Mouse (Mus musculus) brain, embryonic 14.5 days (tissue): ENCODE measurements around the gene Tmem135. TPM values are rescaled to one million over a fixed set of nuclear protein-coding genes. Genes with fewer than 3 reads are reported as not detected.

Experiments used
- DNase-seq: peaks from one replicate; pipeline ENCODE4 v3.0.0-alpha.2; 2011; ENCODE audit warnings: low read depth
- CTCF ChIP-seq: fragments of 200-500 bp; IDR thresholded peaks from 2 replicates; pipeline ENCODE4 v1.5.1; 2012; ENCODE audit warnings: inconsistent platforms, mild to moderate bottlenecking, moderate library complexity, borderline replicate concordance; ENCODE audit not compliant: insufficient read depth, insufficient read length; ENCODE audit errors: extremely low read depth
- POLR2A ChIP-seq: fragments of 200-500 bp; IDR thresholded peaks from 2 replicates; pipeline ENCODE4 v1.6.1; 2012; ENCODE audit warnings: mild to moderate bottlenecking, inconsistent platforms, borderline replicate concordance; ENCODE audit not compliant: poor library complexity, insufficient read depth, insufficient read length, severe bottlenecking; ENCODE audit errors: extremely low read depth
- polyA plus RNA-seq: library from polyadenylated mRNA; depleted of rRNA; stranded (reverse); fragments of >200 nt; gene quantifications from 2 replicates; pipeline ENCODE4 v1.2.3, GENCODE M21; 2012

Gene Tmem135
- polyA plus RNA-seq, 1 experiment: 17.4 TPM

DNA sequence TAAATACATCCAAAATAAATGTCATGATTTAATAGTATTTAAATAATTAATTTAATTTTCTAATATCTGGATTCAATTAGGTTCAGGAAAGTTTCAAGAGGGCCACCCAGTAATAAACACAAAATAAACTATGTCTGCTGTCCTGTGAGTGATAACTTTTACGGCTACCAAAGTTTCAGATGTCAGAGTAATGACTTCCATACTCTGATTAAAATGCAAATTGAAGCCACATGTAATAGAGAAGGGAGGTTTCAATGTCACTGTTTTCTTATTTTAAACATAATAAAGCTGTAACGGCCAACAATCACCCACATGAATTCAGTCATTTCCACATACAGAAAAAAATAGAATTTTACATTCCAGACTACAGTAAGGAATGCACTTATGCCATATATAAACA lies 145.2 kb downstream of the Tmem135 start:
- no peak for DNase-seq
- TF ChIP-seq POLR2A: no peak
- TF ChIP-seq CTCF: no peak

DNA sequence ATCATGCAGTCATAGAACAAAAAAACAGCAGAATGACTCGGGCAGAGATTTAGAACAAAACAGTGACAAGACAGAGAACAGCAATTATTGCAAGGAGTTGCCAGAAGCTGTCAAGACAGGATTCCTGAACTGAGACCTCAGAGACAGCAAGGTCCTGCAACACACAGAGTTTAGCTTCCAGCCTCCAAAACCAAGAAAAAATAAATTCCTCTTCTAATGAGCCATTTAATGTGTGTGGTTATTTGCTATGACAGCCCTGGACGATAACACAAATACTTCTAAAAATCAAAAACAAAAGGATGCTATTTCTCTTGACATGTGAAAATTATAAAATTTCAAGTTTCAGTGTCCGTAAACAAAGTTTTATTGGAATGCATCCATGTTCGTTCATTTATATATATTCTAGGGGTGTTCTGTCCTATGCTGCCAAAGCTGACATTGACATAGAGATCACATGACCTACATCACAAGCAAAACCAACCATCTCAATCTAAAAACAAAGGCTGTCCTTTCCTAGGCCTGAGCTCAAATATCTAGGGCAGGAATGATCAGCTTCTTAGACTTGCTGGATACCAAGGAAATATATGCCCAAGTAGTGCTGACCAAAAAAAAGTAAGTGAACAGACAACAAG lies 146.0 kb downstream of the Tmem135 start:
- no peak for DNase-seq
- TF ChIP-seq POLR2A (no peak), CTCF (no peak)

DNA sequence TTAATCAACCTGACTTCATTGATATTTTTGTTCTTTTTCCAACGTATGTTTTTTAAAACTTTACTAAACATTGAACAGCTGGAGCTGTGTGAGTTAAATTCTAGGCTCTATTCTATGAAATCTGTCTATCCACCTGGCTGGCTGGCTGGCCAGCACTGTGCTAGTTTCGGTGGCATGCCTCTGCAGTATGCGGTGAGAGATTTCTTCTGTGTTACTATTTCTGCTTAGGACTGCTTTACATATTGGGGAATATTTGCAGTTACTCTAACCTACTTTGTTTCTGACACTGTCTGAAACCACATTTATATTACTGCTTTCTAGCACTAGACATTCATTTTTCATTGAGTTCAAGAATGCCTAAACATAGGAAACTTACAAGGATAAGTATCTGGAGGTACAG lies 150.2 kb downstream of the Tmem135 start:
- no peak for TF ChIP-seq POLR2A
- no peak for TF ChIP-seq CTCF
- no peak for DNase-seq

DNA sequence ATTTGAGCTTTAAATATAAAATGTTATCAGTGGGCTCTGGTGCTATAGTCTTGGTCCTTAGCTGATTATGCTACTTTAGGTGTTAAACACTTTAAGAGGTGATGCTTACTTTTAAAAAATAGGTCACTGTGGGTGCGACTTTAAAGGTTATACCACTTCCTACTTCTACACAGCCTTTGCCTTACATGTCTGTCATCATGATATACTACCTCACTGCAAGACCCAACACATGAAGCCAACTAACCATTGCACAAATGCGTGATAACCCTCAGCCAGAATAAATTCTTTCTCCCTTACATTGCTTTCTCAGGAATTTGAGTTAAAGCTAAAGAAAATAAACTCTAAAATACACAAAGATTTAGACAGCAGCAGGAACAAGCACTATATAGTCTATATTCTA lies 150.7 kb downstream of the Tmem135 start:
- DNase-seq: no peak
- no peak for TF ChIP-seq POLR2A

DNA sequence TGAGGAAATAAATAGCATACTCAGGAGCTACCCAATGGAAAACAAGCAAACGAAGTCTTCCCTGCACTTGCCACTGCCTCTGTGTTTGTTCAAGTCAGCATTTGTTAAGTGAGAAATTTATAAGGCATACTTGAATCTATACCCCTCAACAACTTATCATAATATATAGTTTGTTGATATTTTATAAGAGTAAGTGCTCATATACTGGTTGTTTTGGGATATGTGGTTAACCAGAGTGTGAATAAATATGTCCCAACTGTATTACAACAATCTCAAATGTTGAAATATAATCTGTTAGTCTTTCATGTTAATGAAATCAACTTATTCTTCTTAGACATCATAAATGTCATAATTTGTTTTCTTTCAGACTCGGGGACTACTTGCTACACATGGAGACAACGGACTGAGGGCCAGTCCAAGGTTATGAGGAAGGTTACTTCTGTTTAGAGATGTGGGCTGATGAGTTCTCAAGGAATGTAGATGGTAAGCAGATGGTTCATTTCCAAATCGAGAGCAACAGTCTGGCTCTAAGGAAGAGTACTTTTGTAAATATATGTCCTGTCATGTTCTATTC lies 152.1 kb downstream of the Tmem135 start:
- TF ChIP-seq CTCF: no peak
- TF ChIP-seq POLR2A: no peak
- no peak for DNase-seq

DNA sequence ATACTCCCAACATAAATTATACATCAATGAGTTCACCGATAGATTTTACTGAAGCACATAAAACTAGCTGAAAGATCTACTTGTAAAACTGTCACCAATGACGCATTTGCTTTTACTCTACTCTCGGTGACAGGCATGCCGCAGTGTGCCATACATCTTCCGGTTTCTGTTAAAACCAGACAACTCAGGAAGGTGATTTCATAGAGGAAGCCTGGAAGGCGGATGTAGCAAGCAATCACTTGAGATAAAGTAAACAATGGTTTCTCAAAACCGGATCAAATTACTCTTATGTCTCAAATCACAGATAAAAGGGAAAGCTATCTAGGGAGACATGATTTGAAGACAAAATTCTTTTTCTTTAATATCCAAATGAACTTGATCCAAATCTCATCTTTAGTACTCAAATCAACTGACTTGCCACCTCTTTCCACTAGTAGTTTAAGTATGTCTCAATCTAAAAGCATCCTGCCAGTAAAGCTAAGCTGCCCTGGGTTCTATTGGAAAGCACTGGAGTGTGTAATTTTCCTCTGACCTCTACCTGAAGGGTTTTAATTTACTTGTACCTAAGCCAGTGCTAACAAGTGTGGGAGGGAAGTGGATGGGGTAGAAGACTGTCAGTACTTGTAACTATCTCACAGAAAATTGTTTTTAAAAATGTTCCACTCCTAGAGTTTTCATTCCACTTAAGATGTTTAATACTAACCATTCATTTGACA lies 155.7 kb downstream of the Tmem135 start:
- DNase-seq: no peak
- TF ChIP-seq POLR2A (no peak), CTCF (no peak)

DNA sequence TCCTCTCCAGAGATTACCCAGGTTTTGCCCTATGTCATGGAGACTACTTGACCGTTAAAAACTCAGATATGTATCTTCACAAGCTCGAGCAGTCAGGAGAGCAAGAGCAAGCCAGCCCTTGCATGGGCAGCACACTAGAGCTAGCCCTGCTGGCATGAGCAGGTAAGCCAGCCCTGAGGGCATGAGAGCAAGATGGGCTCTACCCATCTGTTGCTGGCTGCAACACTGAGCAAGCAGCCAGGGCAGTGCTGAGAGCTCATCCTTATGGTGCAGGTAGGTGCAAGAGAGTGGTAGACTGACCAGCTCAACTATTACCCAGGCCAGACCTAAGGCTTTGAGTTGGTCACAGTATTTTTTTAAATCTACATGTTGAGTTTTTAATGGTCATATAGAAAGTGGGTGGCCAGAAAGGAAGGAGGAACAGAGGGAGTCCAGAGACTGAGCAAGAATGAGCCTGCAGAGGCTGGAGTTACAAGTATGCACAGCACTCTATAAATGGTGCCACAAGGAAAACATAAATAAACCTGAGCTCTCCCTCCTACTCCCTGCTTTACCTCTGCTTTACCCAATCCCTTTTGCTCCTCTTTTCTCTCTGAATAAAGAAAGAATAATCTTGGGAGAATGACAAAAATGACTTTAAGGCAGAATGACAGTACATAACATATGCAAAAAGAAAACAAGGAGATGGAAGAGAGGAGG lies 156.9 kb downstream of the Tmem135 start:
- no peak for DNase-seq
- TF ChIP-seq CTCF: no peak
- TF ChIP-seq POLR2A: no peak

DNA sequence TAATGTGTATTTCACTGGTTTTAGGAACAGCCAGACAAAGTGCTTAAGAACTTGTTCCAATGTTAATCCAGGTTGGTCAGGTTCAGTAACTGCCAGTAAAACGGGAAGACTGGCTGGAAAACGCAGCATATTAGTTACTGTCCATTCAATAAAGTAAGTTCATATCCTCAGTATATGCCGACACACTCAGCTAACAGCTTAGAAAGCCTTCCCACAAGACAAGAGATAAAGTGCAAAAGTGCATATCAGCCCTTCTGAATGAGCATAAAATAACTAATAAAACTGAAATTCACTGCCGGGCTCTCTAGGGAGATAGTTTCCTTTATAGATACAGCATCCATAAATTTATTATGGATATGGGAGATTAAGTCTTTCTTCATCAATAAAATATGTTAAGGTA lies 161.5 kb downstream of the Tmem135 start:
- TF ChIP-seq CTCF (no peak), POLR2A (no peak)
- DNase-seq: no peak

DNA sequence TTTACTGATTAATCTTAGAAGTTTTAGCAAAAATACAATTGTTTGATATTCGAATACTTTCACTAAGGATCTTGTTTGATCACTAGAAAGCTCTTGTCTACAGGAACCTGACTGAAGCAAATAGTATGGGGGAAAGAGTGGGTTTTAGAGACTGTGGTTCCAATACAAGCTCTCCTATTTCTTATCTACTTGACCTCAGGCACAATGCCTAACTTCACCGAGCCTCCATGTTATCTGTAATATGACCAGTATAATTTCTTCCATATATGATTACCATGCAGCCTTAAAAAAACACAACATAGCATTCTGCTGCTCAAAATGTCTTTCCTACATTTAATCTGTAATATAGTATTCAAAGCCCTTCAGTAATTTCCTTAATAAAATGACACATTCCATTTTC lies 161.9 kb downstream of the Tmem135 start:
- no peak for DNase-seq
- no peak for TF ChIP-seq CTCF
- TF ChIP-seq POLR2A: no peak

DNA sequence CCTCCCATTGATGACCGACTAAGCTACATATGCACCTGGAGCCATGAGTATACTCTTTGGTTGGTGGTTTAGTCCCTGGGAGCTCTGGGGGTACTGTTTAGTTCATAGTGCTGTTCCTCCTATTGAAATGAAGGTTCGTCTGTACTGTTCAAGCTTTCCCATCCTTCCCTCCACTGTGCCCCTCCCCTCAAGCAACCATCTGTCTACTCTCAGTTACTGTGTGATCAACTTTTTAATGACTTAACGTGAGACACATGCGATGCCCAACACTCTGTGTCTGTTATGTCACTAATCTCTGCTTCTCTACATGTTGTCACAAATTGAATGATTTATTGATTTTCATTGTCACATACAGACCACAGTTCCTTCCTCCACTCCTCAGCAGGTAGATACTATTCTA lies 164.4 kb downstream of the Tmem135 start:
- TF ChIP-seq CTCF: no peak
- no peak for TF ChIP-seq POLR2A
- peak; percentile 44 for DNase-seq

DNA sequence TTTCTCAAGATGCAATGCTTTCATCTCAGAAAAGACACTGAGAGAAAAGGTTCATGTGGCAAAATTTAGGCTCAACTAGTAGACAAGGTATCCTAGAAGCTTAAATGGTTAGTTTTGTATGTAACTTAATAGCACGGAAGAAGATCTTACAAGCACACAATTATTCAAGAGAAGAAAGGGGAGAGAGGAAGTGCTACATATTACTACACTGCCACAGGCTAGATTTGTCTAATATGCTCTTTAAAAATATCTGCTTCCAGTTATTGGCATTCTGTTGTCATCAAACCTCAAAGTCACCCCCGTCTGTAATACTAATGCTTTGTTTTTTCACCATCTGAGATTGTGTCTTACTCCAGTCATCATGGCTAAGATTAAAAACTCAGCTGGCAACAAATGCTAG lies 167.4 kb downstream of the Tmem135 start:
- no peak for DNase-seq
- TF ChIP-seq CTCF: no peak
- TF ChIP-seq POLR2A: no peak
